Mouse (Mus musculus): ENCODE data around the gene Scp2.
"Not testable (repeated sequence)": the region's sequence is repeated elsewhere in the genome, so short reads cannot be mapped to it uniquely, and the experiment has no call there.

Scp2 gene

DNA sequence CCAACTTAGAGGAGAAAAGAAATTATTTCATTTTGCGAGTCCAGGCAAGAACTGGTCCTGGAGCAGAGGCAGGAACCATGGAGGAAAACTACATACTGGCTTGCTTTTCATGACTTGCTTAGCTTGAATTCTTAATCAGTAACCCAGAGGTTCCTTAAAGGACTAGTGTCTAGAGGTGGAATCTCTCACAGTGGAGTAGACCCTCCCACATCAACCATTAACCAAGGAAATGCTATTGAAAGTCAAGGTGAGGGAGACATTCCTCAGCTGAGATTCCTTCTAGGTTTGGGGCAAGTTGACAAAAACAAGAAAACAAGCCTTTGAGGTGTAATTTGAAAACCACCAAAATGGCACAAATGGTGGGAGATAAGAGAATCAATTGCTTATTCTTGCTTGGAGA lies at the start of gene Scp2:
Gene Scp2, minus strand, starts transcription at position 119 of the 400 bp plus-strand sequence.
- in situ Hi-C loops (cut with MboI): no loop called here

DNA sequence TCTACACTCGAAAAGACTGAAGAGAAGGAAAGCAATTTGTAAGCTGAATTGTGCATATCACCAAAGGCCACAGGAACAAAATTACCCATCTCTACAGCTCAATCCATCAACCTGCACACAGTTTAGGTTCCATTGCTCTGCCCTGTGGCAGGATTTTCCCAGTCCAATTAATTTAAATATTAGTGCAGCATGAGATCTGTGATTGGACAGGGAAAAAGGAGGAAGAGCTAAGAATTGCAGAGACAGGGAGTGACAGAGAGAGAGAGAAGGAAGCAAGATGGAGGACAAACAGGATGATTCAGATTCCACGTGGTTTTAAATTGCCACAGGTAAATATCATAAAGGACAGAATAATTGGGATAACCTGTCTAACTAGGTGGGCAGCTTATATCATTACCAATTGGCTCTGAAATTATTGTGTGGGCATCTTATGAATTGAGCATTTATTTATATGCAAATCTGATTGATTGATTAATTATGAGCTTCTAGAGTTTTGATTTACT lies 48.1 kb upstream of the Scp2 start:
- in situ Hi-C loops (cut with MboI): no loop called here

DNA sequence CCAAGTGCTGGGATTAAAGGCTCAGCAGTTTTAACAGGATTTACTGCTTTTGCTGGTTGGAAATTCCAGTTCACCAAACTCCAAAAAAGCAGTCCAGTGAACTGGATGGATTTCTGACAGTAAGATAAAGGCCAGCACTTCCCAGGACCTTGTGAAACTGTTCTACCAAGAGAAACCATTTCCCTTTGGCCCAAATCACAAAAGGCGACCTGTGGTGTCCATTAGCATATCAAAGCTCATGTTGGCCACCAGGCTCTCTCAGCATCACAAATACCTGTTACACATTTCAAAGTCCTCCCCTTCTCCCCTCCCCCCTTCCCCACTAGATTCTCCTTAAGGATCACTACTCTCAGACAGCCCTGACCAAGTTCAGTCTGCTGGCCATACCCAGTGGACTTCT lies 37.5 kb upstream of the Scp2 start:
- in situ Hi-C loops (cut with MboI): no loop called here

DNA sequence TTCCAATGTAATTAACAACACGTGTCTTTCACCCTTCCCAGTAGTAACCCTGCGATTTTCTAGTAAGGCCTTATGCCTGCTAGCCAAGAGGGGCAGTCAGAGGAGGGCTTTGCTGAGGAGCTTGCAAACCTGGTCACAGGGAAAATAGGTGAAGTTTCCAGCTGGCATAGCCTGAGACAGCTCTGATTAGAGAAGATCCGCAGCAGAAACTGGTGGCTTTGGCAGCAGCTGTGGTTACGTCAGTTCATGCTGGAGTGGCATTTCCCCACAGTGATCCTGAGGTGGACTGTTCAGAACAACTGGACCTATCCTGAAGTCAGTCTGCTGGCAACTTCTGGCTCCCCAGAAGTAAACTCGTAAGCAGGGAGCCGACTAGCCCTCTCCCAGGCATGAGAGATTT lies 23.3 kb upstream of the Scp2 start:
- in situ Hi-C loops (cut with MboI): no loop called here

DNA sequence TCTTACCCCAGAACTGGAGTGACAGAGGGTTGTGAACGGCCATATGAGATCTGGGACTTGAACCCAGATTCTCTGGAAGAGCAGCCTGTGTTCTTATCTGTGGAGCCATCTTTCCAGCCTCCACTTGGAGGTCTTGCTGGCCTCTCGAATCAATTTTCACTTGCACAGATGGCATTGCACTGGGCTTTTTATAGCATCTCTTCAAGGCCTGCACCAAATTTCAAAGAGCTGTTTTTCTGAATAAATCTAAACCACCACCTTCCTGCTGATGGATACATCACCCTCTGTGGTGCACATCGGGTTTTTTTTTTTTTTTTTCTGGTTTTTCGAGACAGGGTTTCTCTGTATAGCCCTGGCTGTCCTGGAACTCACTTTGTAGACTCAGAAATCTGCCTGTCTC lies 22.1 kb upstream of the Scp2 start:
- in situ Hi-C loops (cut with MboI): no loop called here

DNA sequence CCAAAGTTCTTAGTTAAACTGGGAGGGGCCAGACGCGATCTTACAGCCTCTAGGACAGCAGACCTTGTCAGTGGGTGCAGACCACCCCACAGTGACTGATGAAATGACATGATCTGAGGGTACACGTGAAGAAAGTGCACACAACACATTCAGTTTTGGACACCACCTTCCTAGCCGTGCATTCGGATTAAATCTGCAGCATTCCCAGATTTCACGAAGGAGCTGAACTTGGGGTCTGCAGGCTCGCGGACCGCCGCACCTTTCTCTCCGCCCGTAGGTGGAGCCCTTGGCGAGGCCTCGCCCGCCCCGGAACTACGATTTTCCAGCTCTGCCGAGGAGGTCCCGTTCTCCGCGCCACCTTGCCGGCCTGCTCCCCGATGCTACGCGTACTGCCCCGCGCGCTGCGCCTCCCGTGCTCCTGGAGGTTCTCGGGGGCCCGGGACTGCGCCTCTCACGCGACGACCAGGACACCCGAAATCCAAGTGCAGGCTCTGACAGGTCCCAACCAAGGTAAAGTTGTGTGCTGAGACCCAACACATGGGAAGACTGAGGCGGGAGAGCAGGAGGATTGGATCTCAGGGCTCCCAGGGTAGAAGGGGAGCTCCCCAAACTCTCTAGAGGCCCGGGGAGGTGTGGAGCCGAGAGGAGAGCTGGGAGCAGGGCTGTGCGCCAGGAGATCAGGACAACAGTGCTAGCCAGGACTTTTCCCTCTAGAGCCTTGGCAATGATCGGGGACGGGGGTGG lies 20.5 kb upstream of the Scp2 start, which contains the start of gene Echdc2:
Gene Echdc2, plus strand, starts transcription at position 286 of the 744 bp plus-strand sequence.
- in situ Hi-C loops (cut with MboI): no loop called here

DNA sequence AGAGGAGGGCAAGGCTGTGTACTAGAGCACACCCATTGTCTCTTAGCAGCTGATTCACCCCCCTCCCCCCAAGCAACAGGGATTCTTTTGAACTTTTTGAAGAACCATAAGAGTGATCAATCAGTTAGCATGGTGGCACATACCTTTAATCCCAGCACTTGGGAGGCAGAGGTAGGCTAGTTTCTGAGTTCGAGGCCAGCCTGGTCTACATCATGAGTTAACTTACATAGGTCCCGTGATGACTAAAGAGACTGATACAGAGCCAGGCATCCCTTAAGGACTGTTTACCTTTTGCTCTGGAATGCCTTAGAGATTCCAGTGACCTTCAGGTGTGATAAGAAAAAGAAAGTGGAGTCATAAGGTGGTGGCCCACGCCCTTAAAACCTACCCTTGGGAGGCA lies 18.5 kb upstream of the Scp2 start:
- in situ Hi-C loops (cut with MboI): no loop called here

DNA sequence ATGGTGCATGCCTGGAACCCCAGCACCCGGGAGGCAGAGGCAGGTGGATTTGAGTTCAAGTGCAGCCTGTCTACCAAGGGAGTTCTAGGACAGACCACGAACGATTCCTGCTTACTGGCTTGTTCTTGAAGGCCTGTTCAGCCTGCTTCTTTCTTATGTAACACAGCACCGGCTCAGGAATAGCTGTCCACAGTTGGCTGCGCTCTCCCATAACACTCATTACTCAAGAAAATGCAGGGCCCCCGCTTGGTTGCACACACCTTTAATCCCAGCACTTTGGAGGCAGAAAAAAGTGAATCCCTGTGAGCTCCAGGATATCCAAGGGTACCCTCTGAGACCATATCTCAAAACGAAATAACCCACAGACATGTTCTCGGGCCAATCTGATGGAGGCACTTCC lies 17.1 kb upstream of the Scp2 start:
- in situ Hi-C loops (cut with MboI): no loop called here

DNA sequence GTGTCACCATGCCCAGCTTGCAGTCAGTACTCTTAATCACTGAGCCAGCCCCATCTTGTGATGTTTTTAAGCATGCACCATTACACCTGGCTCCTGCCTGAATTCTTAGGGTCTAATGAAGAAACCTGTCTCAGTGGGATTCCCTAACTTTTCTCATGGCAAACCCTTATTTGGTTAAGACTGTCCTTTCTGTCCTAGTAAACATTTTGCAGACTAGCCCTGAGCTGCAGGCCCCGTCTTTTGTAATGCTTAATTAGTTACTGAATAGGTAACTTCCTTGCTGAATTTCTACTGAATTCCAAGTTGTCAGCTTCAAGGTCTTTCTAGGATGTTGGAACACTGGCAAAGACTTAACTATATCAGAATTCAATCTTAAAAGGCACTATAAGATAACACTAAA lies 10.3 kb upstream of the Scp2 start:
- in situ Hi-C loops (cut with MboI): not testable (repeated sequence)

DNA sequence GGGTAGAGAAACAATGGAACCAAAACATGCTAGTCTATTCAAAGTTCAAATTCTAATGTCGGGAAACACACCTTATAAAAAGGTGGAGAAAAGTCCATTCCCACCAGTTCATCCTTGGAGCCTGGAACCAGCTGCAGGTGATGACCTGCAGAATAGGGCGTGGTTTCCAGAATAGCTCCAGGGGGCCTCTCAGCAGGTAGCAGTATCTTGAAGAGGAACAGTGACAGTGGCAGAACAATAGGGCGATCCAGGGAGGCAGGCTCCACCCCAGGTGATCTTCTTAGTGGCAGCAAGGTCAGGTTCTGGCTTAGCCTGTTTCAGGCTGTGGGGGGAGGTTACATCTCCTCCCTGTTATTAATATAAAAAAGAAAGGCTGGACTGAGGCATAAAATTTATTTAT lies 756 bp upstream of the Scp2 start:
- in situ Hi-C loops (cut with MboI): not testable (repeated sequence)

DNA sequence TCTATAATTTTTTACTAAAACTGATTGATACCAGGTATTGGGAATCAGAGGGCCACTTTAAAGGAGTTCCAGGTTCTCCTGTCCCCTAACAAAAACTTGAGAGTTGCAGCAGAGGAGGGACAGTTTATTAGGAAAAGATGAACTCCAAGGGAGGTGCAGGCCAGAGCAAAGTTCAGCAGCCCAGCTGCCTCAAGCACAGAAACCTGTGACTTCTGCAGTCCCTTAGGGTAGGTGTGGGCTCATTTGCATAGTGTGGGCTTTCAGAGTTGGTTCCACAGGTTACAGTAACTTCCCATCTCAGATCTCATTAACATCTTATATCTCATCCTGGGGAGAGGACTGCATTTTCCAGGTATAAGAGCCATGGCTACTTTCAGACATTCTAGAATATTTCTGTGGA lies 1.0 kb downstream of the Scp2 start:
- in situ Hi-C loops (cut with MboI): no loop called here

DNA sequence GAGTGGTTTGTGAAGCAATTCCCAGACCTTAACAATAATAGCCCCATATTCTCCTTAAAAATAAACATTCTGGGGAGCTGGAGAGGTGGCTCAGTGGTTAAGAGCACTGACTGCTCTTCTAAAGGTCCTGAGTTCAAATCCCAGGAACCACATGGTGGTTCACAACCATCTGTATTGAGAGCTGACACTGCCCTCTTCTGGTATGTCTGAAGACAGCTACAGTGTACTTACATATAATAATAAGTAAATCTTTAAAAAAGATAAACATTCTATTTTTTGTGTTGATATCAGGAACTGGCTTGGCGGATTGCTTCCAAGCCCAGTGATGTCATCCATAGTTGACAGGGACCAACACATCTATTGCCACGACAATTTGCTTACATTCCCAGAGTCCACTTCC lies 1.6 kb downstream of the Scp2 start:
- in situ Hi-C loops (cut with MboI): not testable (repeated sequence)

DNA sequence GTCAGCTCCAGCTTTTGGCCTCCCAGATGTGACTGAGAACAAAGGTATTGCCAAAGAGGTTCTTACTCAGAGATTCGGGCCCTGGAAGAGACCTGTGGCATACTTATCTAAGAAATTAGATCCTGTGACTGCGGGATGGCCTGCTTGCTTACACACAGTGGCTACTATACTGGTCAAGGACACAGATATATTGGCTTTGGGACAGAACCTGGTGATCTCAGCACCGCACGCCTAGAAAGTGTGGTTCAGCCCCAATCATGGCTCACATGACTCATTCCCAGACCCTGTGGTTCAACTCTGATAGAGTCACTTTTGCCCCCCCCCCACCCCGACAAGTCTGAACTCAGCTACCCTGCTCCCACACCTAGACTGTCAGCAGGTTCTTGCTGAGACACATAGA lies 7.9 kb downstream of the Scp2 start:
- in situ Hi-C loops (cut with MboI): no loop called here

DNA sequence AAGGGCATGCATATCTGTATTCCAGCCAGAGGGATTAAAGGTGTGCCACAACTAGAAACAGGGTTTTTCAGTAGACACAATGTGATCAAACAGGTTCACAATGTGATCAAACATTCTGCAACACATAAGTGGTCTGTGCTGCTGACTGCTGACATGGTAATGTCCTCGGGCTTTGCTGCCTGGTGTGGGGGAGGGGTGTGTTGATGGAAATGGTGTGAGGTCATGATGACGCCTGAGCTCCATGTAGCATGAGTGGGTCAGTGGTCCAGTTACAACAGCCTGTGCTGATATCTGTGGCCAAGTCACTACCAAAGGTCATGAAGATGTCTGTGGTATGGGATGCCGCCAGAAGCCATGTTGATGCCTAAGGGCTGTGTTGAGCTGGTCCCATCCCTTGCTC lies 14.3 kb downstream of the Scp2 start:
- in situ Hi-C loops (cut with MboI): no loop called here

DNA sequence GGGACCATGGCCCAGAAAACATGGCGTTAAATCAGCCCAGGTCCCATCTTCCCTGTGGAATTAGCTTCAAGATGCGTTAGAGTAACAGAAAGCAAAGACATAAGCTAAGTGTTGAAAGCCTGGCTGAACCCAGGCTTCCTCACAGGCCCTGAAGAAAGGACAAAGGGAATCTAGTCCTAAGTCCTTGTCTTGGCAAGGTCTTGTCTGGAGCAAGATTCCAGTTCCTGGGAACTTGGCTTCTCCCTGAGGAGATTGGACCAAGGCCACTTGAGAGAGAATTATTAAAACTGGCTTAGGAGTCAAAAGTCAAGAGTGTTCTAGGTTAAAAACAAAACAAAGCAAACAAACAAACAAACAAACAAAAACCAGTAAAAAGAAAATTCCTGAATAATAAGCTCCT lies 16.5 kb downstream of the Scp2 start:
- in situ Hi-C loops (cut with MboI): no loop called here

DNA sequence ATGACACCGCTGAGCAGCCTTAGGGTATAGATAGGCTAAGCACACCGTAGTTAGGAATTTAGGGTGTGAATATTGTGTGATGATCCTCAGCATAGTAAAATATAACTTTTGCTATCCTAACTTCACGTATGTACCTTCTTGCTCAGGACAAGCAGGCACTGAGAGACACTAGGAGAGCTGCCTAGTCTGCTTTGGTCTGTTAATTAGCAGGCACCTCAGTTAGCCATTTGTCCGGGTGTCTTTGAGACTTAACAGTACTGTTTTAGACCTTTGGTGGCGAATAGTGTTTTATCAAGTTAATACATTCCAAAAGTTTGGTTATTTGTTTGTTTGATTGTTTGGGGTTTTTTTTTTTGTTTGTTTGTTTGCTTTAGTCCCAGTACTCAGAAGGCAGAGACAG lies 17.3 kb downstream of the Scp2 start:
- in situ Hi-C loops (cut with MboI): no loop called here

DNA sequence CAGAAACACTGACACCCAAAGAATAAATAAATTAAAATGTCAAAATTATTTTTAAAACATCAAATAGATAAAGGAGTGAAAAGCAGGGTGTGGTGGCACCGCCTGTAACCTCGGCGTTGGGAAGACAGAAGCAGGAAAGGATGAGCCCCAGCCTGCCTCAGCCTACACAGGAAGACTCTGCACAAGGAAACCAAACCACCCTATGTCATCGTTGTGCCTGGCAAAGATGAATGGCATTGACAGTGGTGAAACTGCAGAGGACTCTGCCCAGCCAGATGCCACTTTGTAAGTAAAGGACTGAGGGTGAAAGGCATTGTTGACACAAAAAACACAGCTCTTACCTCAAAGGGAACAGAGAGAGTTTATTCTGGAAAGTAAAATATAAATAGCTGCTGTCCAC lies 18.5 kb downstream of the Scp2 start:
- in situ Hi-C loops (cut with MboI): no loop called here

DNA sequence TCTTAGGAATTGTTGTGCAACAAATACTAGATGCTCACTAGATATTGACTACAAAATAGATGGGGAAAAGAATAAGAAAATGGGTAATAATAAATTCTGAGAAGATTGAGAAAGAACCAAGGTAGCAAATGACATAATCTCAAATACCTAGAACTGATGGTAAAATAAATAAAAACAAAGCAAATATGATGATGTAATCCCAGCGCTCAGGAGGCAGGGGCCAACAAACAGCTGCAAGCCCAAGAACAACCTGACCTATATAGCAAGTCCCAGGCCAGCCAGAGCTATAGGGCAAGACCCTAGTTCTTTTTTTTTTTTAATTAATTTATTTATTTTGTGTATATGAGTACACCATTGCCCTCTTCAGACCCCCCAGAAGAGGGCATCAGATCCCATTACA lies 20.7 kb downstream of the Scp2 start:
- in situ Hi-C loops (cut with MboI): no loop called here

DNA sequence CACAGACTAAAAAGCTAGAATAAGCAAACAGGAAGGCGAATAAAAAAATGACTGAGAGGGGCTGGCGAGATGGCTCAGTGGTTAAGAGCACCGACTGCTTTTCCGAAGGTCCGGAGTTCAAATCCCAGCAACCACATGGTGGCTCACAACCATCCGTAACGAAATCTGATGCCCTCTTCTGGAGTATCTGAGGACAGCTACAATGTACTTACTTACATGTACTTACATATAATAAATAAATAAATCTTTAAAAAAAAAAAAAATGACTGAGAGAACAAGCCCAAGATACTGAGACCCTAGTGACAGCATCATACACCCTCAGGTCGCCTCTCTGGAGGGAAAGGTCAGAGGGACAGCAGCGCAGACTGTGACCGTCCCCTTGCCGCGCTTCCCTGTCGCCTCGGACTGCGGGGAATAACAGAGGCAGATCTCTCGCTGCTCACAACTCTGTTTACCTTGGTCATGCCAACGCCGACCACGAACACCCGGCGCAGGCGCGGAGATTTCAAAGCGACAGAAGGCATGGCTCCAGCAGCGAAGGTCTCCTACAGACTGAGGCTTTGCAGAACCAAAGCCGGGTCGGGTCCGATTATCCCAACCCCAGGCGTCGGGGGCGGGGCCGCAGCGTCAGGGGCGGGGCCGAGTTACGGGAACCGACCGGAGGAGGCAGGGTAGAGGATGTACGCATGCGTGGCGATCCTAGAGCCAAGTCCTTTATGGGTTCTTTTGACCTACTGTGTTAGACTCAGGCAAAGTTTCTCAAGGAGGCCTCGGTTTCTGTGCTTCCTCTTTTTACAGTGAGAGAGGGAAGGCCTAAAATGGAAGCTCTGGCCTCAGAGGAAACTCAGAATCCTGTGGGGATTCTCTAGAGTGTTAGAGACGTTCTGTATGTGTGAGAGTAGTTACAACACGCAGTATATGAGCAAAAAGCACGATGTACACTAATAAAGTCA lies 26.6 kb downstream of the Scp2 start:
- in situ Hi-C loops (cut with MboI): no loop called here

DNA sequence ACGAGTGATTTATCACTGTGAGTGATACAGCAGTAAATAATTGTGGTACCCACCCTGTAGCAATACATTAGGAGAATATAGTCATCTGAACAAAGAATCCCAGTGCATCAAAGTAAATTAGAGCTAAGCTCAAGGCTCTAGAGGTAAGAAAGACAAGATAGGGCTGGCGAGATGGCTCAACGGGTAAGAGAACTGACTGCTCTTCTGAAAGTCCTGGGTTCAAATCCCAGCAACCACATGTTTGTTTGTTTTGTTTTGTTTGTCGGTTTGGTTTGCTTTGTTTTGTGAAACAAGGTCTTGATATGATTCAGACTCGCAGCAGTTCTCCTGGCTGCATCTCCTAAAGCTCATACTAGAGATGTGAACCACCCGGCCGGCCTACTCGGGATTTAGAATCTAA lies 27.3 kb downstream of the Scp2 start:
- in situ Hi-C loops (cut with MboI): no loop called here

DNA sequence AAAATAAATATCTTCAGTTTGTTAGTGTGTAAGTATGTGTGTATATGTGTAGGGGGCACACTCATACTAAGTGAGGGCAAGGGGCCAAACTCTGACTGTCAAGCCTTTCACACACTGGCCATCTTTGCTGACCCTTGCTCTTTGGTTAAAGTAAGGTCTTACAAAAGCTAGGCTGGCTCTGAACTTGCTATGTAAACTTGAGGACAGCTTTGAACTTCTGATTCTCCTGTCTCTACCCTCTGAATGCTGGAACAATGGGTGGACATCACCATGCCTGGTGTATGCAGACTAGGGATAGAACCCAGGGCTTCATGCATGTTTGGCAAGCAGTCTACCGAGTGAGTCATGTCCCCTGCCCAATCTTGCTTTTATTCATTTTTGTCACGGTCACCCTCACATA lies 28.3 kb downstream of the Scp2 start:
- in situ Hi-C loops (cut with MboI): no loop called here

DNA sequence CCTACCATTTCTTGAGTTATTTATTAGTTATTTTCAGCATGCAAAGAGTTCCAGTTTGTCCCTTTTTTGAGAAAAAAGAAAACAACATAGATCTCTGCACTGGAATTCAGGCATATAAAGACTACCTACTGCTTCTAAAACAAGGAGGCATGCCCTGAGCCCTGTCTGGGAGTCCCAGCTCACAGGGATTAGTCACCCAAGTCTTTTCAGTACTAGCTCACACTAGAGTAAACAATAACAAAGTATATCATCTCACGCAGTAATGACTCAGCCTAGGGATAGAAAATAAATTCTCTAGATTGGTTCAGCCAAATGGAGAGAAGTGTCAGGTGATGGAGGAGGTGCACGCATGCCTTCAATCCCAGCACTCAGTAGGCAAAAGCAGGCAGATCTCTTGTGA lies 34.1 kb downstream of the Scp2 start:
- in situ Hi-C loops (cut with MboI): no loop called here

DNA sequence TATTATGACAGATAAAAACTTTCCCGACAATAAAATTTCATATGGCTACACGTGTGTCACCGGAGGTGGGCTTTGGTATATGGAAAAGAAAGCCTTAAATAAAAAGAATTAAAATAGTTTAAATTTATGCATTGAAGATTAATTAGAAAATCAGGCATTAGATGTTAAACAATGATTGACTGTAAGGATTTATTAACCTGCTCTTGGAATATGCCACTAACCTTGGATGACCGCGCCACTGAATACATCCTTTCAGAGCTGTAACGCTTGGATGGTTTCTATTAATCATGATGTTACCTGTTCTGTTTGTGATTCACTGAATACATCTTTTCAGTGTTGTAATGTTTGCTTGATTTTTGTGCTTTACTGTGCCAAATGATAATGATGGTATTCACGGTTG lies 35.1 kb downstream of the Scp2 start:
- in situ Hi-C loops (cut with MboI): no loop called here

All from mature B cell (primary cell).